Mouse (Mus musculus) erythroblast, embryonic 14.5 days (primary cell): Measurements from ENCODE around the gene Skap1.

Source experiments
- GATA1 ChIP-seq: IDR thresholded peaks from 2 replicates; pipeline ENCODE4 v1.6.1; 2012; ENCODE audit warnings: low read length, inconsistent platforms, mixed read lengths
- TAL1 ChIP-seq: IDR thresholded peaks from 3 replicates; pipeline ENCODE4 v1.6.1; 2012; ENCODE audit warnings: low read length, inconsistent platforms, mixed read lengths

GRCm38 (mm10) chr11:96438787-96439186 is 25.6 kb upstream of the Skap1 start:
- no peak for TF ChIP-seq GATA1
- TF ChIP-seq TAL1 = no peak
